Mouse (Mus musculus): ENCODE measurements around the gene Fmnl3.
"Not testable (repeated sequence)": the region's sequence is repeated elsewhere in the genome, so short reads cannot be mapped to it uniquely, and the experiment has no call there.

DNA sequence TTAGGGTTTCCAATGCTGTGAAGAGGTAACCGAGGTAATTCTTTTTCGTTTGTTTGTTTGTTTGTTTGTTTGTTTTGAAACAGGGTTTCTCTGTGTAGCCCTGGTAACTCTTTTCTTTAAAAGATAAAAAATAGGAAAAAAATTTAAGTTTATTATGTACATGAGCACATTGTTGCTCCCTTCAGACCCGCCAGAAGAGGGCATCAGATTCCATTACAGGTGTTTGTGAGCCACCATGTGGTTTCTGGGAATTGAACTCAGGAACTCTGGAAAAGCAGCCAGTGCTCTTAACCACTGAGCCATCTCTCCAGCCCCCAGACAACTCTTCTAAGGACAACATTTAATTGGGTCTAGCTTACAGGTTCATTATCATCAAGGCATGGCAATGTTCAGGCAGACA is 15.8 kb upstream of the Fmnl3 start:
- TF ChIP-seq CTCF (IDR thresholded peaks at IDR 0.05; ENCODE audit: borderline replicate concordance, control insufficient read depth, extremely low read depth, insufficient read depth, low read length, poor library complexity); POLR2A (IDR thresholded peaks at IDR 0.05; ENCODE audit: control insufficient read depth, extremely low read depth, insufficient read depth, low read length, poor library complexity): not testable (repeated sequence)
